Mouse (Mus musculus) T-helper 17 cell (primary cell): ENCODE measurements around the gene Tmem179b.

ENCODE experiments used
- in situ Hi-C, 2 experiments: fragments of 300-600 bp; cut with MboI, MseI; formaldehyde crosslinking; loops; 1 replicate in 1 of 2; 2 replicates in 1 of 2; pipeline ENCODE4 v1.15.1; 2025; ENCODE audit warnings: high pct_unique_total_duplicates in 2 of 2

Tmem179b gene

DNA sequence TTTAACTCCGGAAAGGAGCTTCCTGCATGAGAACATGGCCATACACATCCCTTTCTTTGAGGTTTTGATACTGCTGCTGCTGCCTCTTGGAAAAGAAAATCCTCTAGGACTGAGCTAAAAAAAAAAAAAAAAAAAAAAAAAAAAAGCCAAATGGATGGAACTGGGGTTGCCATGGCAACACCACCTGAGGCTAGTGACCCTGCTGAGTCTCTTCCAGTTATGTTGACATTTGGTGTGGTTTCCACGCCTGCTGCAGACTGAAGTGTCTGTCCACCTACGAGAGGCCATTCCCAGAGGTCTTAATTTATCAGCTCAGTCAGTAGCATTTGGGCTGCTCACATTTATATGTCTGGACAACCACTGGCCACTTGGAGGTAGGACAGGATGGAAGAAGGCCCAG lies 14.3 kb upstream of the Tmem179b start:
- in situ Hi-C loops = no loop called here

DNA sequence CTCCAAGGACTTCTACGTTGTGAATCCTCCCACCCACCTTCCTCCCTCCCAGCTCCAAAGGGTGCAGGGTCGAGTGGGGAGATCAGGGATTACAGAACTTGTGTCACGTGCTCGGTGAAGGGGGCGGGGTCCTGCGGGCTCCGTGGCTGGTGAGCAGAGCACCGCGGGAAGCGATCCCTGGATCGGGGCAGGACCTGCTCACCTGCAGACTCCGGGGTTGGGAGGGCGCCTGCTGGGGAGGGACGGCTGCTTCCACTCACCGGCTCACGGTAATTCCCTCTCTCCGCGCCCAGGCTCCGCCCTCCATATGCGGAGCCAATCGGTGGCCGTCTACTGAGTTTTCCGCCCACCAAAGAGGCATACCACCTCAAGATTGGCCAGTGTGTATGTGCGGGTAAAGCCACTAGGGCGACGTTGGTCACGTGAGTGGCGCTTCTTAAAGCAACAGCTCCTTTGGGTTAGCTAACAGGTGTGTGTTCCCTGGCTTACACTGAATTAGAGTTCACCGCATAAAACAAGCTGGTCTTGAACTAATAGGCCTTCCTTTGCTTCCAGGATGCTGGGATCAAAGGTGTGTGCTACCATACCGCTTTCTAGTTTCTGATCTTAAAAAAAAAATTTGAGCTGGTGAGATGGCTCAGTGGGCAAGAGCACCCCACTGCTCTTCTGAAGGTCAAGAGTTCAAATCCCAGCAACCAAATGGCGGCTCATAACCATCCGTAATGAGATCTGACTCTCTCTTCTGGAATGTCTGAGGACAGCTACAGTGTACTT lies 11.9 kb upstream of the Tmem179b start, which contains the start of gene Taf6l:
Taf6l (minus strand) TSS at position 410 of the 774 bp plus-strand sequence.
- in situ Hi-C loops = no loop called here

DNA sequence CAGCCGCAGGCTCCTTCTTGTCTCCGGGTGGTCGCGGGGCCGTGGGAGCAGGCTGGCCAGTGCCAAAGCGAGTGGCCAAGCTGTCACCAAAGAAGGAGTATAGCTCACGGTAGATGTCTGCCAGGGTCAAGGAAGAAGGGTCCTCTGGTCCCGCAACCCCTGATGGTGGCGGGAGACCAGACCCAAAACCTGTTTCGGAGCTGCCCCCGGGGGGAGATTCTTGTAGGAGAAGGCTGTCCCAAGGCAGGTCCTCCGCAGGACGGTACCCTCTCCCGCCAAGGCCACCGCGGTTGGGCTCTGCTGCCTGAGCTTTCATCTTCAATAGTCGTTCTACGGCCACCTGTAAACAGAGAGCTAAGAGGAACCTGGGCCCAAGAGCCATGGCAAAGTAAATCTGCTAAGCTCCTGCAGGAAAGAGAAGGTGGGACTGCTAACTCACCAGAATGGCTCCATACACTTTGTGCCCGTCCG lies 719 bp upstream of the Tmem179b start:
- in situ Hi-C loops = no loop called here

DNA sequence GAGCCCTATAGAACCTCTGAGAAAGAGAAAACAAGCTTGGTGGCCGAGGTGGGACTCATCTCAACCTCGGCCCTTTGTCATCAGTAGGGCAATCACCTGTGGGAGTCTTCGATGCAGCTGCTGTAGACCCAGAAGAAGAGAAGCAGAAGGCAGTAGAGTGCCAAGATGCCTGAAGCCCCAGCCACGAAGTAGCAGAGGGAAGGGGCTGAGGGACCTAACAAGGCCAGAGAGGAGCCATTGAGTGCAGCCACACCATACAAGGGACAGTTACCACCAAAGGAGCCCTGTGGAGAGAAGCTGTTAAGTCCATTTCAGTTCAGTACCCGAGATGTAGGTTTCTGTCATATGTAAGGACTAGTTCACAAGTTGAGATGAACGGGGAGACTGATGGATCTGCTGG lies 858 bp downstream of the Tmem179b start:
- in situ Hi-C loops = no loop called here

DNA sequence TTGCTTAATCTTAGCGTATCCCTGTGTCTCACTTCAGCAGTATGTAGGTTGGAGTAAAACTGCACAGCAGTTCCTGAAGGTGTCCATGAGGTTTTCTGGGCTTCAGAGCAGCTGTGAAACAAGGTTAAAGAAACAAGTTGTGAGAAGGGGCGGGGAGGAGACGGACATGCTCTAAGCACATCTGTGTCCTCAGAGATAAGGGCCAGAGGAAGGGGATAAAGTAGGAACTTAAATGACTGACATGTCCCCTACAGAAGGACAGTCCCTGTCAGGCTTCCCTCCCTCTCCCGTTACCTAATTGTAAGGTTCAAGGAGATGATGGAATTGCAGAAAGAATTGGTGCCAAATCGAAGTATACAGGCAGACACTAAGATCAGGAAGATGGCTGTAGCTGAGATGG lies 1.3 kb downstream of the Tmem179b start:
- in situ Hi-C loops = no loop called here

DNA sequence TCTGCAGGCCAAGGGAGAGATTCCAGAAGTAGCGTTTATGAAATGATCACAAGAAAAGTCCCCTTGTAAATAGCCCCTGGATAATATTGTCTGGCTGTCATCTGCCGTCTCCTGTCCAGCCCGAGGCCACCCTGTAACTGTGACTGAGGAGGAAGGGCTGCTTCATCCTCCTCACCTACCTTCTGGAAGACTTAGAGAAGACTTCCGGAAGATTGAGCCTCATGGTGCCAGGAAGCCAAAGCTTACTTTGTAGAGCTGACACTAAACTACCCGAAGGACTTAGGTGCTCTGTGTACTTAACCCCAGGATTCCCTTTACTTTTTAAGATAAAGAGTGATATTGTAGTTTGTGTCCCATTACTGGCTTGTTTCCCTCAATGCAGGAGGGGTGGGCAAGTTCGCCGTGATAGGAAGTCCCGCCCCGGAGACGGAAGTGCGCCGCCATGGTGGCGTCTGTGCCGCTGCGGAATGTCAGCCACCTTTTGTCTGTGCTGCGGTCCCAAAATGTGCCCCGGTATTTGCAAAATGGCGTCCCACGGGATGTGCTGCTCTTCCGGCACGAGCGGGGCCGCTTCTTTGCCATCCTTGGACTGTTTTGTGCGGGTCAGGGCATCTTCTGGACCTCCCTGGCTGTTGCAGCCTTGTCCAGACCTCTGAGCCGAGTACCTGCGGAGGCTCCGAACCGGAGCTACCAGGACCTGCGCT lies 3.5 kb downstream of the Tmem179b start, which contains the start of gene Tmem223:
Tmem223 (plus strand) TSS at position 430 of the 704 bp plus-strand sequence.
- in situ Hi-C loops = no loop called here

DNA sequence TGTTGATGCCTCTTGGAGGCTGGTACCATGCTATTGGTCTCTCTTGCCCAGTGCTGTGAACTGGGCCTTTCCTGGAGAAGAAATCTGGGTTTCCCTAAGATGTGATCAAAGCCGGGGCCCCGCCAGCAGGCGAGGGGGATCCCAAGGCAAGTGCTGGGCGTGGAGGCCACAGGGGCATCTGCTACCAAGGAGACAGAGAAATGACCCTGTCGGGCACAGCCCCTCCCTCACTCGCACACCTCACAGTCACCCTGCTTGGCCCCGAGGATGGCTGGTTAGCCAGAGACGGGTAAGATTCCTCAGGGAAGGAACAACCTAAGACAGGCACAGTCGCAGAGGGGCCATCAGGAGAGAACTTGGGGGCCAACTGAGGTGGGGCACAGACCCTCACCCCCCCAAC lies 8.7 kb downstream of the Tmem179b start:
- in situ Hi-C loops = no loop called here

DNA sequence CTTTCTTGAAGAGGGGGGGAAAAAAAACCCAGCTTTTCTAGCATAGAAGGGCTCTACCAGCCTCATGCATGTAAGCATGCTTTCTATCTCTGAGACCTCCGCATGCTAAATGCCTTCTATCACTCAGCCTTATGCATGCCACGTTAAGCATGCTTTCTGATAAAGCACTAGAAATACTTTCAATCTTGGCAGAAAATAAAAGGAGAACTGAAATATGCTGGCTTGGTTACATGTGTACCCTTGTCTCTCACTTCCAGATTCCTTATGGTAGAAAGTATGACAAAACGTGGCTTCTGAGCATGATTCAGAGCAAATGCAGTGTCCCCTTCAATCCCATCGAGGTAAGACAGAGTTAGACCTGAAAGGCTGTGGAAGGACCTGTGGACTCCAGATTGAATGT lies 11.0 kb downstream of the Tmem179b start:
- in situ Hi-C loops = no loop called here

DNA sequence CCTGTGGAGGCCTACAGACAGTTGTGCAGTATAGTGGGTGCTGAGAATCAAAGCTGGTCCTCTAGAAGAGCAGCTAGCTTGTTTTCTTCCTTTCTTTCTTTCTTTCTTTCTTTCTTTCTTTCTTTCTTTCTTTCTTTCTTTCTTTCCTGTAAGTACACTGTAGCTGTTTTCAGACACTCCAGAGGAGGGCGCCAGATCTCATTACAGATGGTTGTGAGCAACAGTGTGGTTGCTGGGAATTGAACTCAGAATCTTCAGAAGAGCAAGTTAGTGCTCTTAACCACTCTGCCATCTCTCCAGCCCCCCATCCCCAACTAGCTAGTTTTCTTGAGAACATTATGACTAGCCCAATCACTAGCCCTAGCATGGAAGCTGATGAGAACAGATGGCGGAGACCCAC lies 13.5 kb downstream of the Tmem179b start:
- in situ Hi-C loops = no loop called here

DNA sequence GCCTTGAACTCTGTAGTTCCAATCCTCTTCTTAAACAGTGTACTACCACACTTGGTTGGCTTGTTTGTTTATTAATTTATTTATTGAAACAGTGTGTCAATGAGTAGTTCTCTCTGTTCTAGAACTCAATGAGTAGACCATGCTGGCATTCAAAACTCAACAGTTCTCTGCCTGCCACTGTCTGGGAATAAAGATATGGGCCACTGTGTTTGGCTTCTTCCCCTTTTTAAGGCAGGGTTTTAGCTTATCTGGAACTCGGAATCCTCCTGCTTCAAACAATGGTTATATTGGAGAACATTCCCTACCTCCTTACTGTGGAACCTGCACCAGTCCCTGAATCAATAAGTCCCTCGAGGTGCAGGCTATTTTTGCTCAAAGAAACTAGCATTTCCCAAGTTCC lies 15.4 kb downstream of the Tmem179b start:
- in situ Hi-C loops = no loop called here

DNA sequence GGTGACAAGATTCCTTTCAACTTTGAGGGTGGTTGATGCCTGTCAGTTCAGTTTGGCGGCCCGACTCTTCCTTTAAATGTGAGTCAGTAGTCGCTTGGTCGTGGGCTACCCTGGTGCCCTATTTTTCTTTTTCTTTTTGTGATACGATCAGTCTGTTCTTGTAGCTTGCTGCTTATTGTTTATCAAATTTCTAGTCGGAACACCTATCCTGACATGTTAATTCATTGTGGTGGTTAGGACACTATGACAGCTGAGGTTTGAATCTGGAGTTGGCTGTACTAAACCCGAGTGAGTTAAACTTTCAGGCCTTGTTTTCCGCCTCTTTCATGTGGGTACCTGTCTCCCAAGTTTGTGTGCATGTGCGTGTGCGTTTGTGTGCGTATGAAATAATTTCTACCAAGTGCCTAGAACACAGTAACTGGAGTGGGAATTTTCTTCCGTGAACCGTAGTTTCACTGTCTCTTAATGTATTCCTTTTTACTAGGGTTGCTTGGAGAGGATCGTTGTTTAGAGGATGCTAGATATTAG lies 16.7 kb downstream of the Tmem179b start:
- in situ Hi-C loops = no loop called here

DNA sequence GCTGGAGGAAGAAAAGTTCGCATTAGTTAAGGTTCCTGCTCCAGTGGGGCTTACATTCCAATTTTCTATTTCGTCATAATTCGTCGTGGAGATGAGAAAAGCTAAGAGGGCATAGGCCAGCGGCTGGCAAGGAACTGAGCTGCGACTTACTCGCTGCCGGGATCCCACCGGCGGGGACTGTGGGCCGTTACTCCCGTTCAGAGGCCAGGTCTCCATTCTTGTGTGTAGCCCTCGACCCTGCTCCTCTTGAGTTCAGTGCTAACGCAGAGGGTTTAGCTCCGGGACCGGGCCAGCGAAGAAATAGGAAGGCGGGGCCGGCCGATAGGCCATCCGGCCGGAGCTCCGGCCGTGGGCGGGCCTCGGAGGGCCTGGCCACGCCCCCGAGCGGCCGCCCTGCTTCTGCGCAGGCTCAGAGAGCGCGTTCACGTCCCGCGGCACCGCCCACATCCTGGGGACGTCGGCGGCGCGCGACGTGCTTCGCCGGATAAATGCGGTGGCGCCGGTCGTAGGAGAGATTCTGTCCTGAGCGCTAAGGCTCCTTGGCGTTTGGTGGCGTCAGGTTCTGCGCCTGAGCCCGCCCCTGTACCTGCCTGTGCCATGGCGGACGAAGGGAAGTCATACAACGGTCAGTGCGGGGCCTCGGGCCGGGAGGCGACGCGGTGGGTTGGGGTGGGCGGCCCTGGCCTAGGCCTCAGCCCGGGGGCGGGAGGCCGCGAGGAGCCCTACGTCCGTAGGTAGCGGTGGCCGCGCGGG lies 17.5 kb downstream of the Tmem179b start, which contains the start of gene Nxf1:
Nxf1 (plus strand) TSS at position 439 of the 753 bp plus-strand sequence.
- in situ Hi-C loops = no loop called here

DNA sequence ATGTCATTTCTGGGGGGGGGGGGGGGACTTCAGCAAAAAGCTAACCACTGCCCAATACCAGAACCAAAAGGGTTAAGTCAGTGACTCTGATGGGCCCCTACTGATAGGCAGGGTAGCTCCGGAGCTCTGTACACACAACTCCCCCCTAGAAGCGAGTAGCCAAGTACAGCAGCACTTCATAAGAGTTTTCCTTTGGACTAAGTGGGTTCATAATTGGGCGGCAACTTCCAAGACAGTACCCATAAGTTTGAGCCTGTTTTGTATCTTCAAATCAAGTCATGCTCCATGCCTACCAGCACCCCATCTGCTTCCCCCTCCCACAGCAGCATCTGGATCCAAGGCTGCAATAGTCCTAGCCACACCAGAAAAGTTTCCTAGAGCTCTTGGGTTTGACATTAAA lies 18.6 kb downstream of the Tmem179b start:
- in situ Hi-C loops = no loop called here

DNA sequence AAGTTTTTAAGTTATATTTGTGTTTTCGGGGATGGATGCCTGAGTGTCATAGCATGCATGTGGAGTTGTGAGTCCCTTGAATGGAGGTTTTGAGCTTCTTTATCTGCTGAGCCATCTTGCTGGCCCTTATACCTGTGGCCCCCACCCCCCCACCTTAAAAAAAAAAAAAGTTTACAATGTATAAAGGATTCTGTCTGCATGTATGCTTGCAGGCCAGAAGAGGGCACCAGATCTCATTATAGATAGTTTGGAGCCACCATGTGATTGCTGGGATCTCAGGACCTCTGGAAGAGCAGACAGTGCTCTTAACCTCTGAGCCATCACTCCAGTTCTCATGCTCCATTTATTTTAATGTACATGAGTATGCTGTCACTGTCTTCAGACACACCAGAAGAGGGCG lies 26.9 kb downstream of the Tmem179b start:
- in situ Hi-C loops = loop anchor here in 1 of 2 experiments (5.0 kb wide), 1 partner anchor 65 kb away; no protein-coding TSS in a partner anchor

DNA sequence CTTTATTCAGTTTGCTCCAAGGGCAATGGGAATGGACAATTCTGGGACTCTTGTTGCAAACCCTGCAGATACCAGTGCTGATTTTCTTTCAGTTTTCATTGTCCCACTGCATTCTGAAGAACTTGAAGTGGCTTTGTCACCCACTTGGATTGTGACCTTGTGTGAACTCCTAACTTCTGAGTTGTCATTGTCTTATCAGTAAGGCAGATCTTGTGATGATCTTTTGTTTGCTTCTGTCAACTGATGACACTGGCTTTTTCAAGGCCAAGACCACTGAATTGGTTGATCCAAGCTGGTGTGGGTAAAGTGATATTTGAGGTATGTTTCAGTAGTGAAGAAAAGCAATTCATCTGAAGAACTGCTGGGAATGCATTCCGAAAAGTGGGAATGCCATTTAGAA lies 28.9 kb downstream of the Tmem179b start:
- in situ Hi-C loops = loop anchor here in 1 of 2 experiments (5.0 kb wide), 1 partner anchor 67 kb away; no protein-coding TSS in a partner anchor

DNA sequence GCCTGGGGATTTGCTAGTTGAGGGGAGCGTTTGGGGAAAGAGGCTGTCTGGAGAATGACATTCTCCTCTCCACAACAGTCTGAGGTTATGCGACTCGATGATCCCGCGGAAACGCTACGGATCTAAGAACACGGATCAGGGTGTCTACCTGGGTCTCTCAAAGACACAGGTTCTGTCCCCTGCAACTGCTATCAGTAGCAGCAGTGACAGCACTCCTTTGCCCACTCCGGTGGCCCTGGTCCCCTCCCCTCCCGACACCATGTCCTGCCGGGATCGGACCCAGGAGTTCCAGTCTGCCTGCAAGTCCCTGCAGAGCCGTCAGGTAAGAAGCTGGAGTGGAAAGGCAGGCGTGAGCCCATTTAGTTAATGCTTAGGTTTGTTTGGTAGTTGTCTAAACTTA lies 32.1 kb downstream of the Tmem179b start:
- in situ Hi-C loops = no loop called here

DNA sequence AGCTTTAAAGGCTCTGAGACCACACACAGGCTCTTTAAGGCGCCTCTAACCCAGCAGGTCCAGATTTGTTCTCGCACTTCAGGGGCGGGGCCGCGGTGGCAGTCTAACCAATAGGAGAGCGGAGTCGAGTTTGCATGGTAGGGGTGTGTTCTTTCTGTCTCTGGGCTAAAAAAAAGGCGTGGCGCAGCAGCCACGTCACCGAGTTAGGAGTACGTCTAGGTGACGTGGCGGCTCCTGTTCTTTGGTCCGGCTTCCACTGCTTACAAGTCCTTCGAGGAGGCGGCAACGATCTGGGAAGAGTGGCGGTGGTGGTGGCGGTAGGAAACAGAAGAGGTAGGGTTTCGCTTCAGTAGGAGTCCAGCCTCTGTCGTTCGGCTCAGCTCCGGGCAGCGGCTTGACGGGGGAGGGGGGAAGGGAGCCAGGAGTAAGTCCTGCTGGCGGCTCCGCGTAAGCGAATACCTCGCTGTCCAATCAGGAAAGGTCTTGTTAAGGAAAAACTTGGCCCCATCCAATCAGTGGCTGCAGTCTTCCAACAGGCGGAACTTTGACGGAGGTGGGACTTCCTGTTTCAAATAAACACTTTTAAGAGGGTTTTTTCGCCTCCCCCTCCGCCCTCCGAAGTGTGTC lies 32.9 kb downstream of the Tmem179b start, which contains the start of gene Stx5a:
Stx5a (plus strand) TSS at position 171 of the 627 bp plus-strand sequence.
- in situ Hi-C loops = no loop called here

DNA sequence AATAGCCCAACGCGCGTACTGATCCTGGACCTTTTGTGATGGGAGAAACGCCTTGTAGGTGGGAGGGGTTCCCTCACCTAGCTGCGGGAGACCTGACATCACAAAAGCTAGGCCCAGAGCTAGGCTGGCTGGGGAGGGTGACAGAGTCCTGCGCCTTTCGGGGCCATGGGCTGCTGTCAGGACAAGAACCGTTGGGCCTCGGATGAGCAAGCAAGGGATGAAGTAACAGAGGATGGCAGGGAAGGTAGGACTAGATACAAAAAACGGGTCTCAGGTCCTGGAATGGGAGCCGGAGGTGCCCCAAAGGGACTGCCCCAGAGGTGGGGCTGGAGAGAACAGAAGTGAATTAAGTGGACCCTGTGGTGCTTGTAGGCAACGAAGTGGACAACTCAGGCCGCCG lies 33.7 kb downstream of the Tmem179b start, which contains the start of gene 1700092M07Rik:
1700092M07Rik (plus strand) TSS at position 116 of the 400 bp plus-strand sequence.
- in situ Hi-C loops = no loop called here

DNA sequence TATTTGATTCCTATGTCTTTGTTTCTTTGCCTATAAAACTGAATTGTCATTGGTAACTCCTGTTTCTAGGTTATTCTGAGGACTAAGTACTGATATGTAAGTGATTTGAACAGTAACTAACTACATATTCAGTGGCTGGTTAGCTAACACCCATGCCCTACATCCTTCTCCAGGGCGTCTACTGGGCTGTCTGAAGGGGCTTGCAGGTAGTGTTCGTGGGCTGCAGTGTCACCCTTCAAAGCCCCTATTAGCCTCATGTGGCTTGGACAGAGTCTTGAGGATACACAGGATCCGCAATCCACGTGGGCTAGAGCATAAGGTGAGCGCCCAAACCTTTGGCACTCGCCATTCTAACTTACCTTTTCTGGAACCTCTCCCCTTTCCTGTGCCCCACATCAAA lies 34.6 kb downstream of the Tmem179b start:
- in situ Hi-C loops = no loop called here

DNA sequence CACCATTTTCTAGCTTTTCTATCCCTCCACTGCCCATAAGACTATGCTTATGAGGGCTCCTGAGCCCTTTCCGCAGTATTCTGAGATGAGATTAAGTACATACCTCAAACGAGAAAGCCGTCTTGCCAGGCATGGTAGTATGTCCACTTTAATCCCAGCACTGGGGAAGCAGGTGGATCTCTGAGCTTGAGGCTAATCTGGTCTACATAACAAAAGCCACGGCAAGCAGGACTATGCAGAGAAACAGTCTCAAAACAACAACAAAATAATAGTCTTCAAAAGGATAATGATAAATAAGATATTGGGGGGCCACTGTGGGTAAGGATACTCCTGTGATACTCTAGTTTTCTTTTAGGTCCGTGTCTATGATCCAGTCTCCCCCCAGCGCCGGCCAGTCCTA lies 35.4 kb downstream of the Tmem179b start:
- in situ Hi-C loops = no loop called here

DNA sequence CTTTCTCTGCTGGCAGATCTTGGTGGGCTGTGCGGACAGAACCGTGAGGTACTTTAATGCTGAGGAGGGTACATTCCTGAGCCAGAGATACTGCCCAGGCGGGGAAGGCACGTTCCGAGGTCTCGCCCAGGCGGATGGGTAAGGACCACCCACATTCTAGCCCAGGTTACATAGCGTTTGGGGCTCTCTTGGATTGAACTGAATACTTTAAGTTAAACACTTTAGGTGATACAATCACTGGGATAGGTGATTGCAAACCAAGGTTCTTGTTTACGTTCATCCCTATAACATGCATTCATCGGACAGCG lies 38.2 kb downstream of the Tmem179b start:
- in situ Hi-C loops = no loop called here
